Mouse (Mus musculus) frontal cortex, adult 2 months (tissue): ENCODE data around the gene Pstpip1. TPM values are rescaled to one million over a fixed set of nuclear protein-coding genes. Genes with fewer than 3 reads are reported as not detected.

ENCODE experiments used
- DNase-seq, 2 experiments: peaks; one replicate each; pipeline ENCODE4 v3.0.0; 2022; ENCODE audit warnings: low spot score in 1 of 2; ENCODE audit errors: extremely low spot score in 1 of 2
- polyA plus RNA-seq: library from polyadenylated mRNA; depleted of rRNA; stranded (reverse); fragments of >200 nt; gene quantifications from 2 replicates; pipeline ENCODE4 v1.2.3, GENCODE M21; 2012

Pstpip1 gene
- polyA plus RNA-seq, 1 experiment, result 4.5 TPM

DNA sequence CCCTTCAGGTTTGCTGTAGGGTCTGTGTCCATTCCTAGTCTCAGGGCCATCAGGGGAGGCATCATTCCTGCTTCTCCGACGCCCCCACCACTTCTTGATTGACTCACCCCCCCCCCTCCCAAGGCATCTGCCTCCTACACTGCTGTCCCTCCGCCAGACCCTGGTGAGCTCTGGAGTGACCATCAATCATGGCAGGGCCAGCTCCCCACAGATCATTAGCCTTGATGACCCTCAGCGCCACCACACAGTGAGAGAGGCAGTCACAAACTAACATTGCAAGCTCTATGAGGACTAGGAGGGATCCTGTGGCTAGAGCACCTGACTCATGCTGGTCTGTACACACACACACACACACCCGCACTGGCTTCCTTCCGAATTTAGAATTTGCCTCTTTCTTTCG is 15.2 kb downstream of the Pstpip1 start:
- no peak for DNase-seq

GRCm38 (mm10) chr9:56106274-56107072 is 16.7 kb downstream of the Pstpip1 start:
- DNase-seq, result no peak

DNA sequence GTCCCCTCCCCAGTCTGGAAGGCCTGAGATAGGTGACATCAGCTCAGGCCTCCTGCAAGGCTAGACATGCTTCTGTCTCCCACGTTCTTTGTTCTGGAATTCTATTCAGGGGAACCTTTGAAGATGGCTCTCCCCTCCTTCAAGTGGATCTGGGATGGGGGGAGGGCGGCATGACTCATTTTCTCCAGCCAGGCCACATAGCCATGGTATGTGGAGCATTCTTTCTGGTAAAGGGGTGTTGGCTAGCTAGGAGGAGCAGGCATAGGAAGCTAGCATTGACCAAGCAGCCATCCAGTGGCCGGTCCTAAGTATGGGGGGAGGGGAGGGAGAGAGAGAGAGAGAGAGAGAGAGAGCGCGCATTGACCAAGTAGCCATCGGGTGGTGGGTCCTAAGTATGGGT is 17.8 kb downstream of the Pstpip1 start:
- DNase-seq, result no peak

GRCm38 (mm10) chr9:56108174-56108573 is 18.4 kb downstream of the Pstpip1 start:
- no peak for DNase-seq

DNA sequence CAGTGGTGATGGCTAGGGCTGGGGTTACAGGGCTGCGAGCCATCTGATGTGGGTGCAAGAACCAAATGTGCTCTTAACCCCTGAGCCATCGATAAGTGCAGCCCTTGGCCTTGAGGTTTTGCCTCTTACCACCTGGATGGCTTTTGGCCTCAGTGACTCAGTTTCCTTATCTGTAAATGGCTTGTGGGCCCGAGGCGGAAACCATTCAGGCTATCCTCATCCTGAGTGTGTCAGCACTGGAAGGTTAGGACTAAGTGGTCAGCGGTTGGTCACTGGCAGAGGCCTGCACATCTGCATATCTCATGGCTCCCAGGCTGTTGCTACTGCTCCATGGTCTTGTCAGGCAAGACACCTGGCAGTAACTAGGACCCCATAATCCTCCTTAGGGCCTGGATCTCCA is 28.3 kb downstream of the Pstpip1 start:
- no peak for DNase-seq

- peak in 1 of 2 experiments; percentile 84 for DNase-seq
These were observed 28.8 kb downstream of the Pstpip1 start for GRCm38 (mm10) chr9:56118582-56118981.

- no peak for DNase-seq
These were observed 29.9 kb downstream of the Pstpip1 start for GRCm38 (mm10) chr9:56119651-56120050.

DNA sequence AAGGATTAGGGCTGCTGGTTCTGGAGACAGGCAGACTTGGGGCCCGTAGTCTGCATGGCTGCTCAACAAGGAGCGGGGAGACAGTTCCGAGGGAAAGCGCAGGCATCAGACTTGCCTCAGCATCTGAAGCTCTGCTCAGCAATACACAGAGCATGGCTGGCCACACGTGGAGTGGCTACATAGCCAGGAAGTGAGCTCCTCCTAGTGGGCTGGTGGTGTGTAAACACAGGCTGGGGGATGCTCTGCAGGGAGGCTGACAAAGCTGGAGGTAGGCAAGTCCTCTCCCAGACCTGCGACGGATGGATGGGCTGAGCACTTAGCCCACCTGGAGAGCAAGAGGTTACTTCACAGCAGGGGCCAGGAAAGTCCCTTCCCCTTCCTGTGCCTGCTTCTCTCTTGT is 31.3 kb downstream of the Pstpip1 start:
- DNase-seq, result peak in 1 of 2 experiments; percentile 58

DNA sequence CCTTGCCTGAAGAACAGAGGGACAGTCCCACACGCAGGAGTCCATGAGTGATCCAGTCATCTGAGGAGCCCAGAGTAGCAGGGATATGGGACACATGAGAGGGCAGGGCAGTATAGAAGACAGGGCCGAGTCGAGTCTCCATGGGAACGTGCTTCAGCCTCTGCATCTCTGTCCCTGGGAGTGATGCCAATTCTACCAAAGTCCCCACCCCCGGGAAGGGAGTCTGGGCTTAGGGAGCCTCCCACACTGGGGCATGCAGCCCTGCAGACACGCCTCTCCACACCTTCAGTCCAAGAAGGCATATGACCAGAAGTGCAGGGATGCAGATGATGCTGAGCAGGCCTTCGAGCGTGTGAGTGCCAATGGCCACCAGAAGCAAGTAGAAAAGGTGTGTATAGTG is 33.2 kb downstream of the Pstpip1 start:
- peak in 1 of 2 experiments; percentile 73 for DNase-seq

GRCm38 (mm10) chr9:56123613-56124012 is 33.9 kb downstream of the Pstpip1 start:
- DNase-seq, result no peak

- DNase-seq, result no peak
These were observed 34.8 kb downstream of the Pstpip1 start for GRCm38 (mm10) chr9:56124561-56124960.

GRCm38 (mm10) chr9:56126453-56127173 is 36.9 kb downstream of the Pstpip1 start:
- DNase-seq, result no peak

GRCm38 (mm10) chr9:56128331-56128730 is 38.6 kb downstream of the Pstpip1 start:
- peak; percentile 56 to 58 for DNase-seq

DNA sequence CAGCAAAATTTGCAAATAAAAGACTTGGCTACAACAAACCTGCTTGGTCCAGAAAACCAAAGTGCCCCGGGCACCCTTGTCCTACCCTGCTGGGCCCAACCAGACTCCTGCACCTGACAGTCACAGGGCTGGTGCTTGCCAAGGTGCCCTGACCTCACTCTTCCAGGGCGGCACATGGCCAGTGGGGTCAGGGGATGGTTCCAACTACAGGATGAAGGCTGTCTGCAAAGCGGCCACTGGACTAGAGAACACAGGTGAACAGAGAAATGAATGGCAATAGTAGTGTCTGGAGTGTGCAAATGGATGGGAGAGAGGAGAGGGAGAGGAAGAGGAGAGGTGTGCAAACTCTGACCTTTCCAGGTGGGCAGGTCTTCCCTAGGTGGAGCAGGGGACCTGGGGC is 40.2 kb downstream of the Pstpip1 start:
- no peak for DNase-seq

DNA sequence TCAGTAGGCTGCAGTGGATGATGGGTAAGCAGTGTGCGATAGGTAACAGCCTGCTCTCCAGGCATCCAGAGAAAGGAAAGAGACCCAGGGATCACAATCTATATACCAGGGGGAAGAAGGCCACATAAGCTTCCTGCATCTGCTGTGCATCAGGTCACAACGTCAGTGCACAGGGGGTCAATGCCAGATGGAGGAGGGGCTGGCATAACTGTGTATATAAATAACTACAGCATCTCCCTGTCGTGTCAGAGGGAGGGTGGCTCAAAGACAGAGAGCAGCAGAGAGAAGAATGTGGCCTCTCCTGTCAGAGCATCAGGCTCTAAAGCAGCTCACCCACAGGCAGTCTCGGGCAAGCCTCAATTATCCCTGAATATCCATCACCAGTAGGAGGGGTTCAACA is 40.8 kb downstream of the Pstpip1 start:
- DNase-seq, result no peak

GRCm38 (mm10) chr9:56131813-56132525 is 42.2 kb downstream of the Pstpip1 start:
- DNase-seq, result no peak

DNA sequence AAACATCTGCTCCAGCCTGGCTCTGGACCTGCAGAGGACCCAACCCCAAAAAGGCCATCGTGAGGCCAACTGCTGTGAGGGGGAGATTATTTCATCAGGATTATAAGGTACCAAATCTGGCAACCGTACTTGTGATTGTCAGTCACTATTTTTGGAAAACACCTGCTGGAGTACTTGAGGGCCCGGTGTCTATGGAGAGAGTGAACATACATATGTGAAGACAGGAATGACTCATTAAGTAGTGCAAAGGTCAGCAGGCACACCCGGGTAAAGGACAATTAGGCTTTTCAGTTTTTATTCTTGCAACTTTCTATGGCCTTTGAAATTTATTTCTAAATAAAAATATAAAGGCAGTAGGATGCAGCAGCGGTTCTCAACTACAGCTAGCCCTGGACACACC is 44.2 kb downstream of the Pstpip1 start:
- no peak for DNase-seq

DNA sequence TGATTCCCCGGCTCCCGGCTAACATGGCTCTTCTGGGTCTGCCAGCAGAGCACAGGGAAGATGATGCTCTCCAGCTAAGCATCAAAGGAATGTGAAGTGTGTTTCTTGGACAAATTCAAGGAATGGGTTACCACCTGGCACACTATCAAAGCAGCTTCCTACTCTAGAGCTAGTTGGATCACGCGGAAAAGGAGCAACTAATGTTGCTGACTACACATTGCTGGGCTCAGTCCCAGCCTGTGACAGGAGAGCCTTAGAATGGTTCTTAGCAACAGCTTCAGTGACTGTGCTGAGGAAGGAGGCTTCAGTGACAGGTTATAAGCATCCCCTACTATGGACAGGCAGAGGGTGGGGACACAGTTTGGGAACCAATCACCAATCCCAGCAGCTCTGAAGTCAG is 44.9 kb downstream of the Pstpip1 start:
- peak in 1 of 2 experiments; percentile 65 for DNase-seq

DNA sequence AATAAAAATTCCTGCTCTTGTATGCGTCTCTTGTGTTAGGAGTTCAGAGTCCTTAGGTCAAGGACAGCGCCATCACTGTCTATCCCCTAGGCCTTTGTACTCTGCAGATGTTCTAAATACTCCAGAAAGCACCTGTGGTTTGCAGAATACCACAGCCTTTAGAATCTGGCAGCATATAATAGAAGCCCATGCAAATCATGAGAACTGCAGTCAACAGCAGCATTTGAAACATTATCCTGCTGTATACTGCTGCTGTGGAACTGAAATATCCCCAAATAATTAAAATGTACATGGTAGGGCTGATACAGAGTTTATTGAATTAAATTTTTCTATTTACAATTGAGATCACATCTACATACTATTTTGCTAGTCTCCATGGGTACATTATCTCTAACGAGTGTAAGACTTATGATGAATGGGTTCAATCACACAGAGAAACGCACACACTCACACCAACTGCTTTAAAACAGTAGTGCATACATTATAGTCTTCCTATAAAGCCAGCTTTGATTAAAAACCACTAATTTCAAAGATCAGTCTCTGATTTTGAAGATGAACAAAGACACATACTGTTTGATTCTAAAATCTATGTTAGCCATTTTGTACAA is 45.9 kb downstream of the Pstpip1 start:
- no peak for DNase-seq

DNA sequence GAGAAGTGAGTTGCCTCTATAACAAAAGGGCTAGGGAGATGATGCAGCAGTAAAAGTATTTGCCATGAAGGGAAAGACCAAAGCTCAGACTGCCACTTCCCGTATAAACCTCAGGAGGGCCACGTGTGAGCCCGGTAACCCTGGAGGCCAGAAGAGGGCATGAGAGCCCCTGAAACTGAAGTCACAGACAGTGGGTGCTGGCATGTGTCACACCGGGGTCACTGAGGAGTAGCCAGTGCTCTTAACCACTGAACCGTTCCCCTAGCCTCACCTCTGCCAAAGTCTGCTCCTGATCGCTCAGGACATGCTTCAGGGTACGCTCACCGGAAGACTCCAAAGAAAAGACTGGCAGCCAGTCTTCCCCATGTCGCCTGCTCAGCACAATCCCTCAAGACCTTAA is 52.0 kb downstream of the Pstpip1 start:
- no peak for DNase-seq
